Mouse (Mus musculus) liver, embryonic 12.5 days (tissue): ENCODE data around the gene Letm1. TPM values are rescaled to one million over a fixed set of nuclear protein-coding genes. Genes with fewer than 3 reads are reported as not detected.

Source experiments
- ATAC-seq: fragments of 200-750 bp; cut with Nextera tagmentation; 2 replicates; pipeline ENCODE4 v1.8.0; 2017; ENCODE audit warnings: moderate number of reproducible peaks, mild to moderate bottlenecking, moderate library complexity
- H3K27ac ChIP-seq: fragments of 300-500 bp; sonication (generic); 2 replicates; pipeline ENCODE4 v1.5.1; 2016; ENCODE audit warnings: mild to moderate bottlenecking
- H3K27me3 ChIP-seq: fragments of 300-500 bp; sonication (generic); replicated peaks from 2 replicates; pipeline ENCODE4 v1.6.1; 2016; ENCODE audit warnings: mild to moderate bottlenecking, moderate library complexity
- H3K36me3 ChIP-seq: fragments of 300-500 bp; sonication (generic); 2 replicates; pipeline ENCODE4 v1.6.1; 2016; ENCODE audit warnings: mild to moderate bottlenecking, moderate library complexity
- H3K4me1 ChIP-seq: fragments of 300-500 bp; sonication (generic); 2 replicates; pipeline ENCODE4 v1.6.1; 2016
- H3K4me2 ChIP-seq: fragments of 300-500 bp; sonication (generic); 2 replicates; pipeline ENCODE4 v1.6.1; 2016; ENCODE audit warnings: mild to moderate bottlenecking, moderate library complexity
- H3K4me3 ChIP-seq: fragments of 300-500 bp; sonication (generic); 2 replicates; pipeline ENCODE4 v1.5.1; 2016; ENCODE audit warnings: mild to moderate bottlenecking, moderate library complexity
- H3K9ac ChIP-seq: fragments of 300-500 bp; sonication (generic); 2 replicates; pipeline ENCODE4 v1.6.1; 2016; ENCODE audit warnings: mild to moderate bottlenecking, moderate library complexity
- H3K9me3 ChIP-seq: fragments of 300-500 bp; sonication (generic); replicated peaks from 2 replicates; pipeline ENCODE4 v1.6.1; 2016; ENCODE audit warnings: mild to moderate bottlenecking, moderate library complexity
- WGBS: fragments of 180-500 bp; shearing (Covaris S2); methylation state at CpG from one replicate; pipeline ENCODE4 v1.1.7; 2016; ENCODE audit not compliant: insufficient replicate concordance; 5-methylcytosine and 5-hydroxymethylcytosine counted together
- polyA plus RNA-seq: library from polyadenylated mRNA; unstranded; fragments of >200 nt; fragmentation: Nextera tagmentation; extraction: Ambion mirVana; gene quantifications from 2 replicates; pipeline ENCODE4 v1.2.1, GENCODE M21; 2016

Gene Letm1
- polyA plus RNA-seq, 1 experiment from 2014 or later: 41.7 TPM

DNA sequence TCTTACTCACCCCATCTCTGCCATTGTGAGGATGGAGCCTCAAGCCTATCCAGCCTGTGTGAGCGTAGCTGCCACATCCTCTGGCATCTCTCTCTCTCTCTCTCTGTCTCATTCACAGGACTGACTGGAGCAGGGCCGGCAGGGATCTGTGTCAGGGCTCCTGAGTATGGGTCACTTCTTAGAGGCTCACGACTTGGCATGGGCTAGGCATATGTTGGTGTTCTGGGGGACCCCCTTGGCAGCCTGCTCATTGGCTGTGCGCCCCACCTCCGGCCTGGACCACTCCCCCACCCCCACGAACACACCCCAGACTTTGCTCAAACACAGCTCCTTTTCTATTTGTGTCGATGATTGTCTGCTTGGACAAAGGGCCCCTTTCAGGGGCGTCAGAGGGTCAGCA, 78.6 kb downstream of the Letm1 start:
- Histone ChIP-seq H3K27ac (no peak overlapping the region), H3K36me3 (no peaks in the 10 kb centered on the region), H3K4me3 (no peak overlapping the region), H3K27me3 (peaks cover 32% of the 10 kb centered on the region), H3K9ac (no peak overlapping the region), H3K4me2 (no peak overlapping the region), H3K4me1 (peaks cover 37% of the 10 kb centered on the region), H3K9me3 (no peaks in the 10 kb centered on the region)
- no peak for ATAC-seq
- 68% methylated on average over 8 of the region's 8 CpGs for WGBS

DNA sequence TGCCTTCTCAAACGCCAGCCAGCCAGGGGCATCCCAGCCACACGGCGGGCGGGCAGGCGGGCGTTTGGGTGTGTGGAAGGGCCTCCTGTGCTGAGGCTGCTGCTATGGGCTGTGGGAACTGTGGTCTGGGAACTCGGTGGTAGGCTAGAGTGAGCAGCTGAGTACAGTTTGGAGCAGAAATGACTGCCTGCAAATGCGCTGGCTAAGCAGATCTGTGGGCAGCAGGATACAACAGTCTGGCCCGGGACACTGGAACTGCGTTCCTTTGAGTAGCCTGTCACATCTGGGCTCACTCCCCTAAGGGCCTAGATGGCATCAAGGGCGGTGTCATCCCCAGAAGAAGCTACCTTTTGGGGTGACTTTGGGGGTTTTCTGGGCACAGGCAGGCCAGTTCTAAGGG, 80.8 kb downstream of the Letm1 start:
- Histone ChIP-seq H3K4me2 (no peak overlapping the region), H3K36me3 (no peaks in the 10 kb centered on the region), H3K4me1 (peaks cover 48% of the 10 kb centered on the region), H3K9ac (no peak overlapping the region), H3K27ac (no peak overlapping the region), H3K27me3 (peaks cover 53% of the 10 kb centered on the region), H3K9me3 (no peaks in the 10 kb centered on the region), H3K4me3 (no peak overlapping the region)
- no peak for ATAC-seq
- 70% methylated on average over 11 of the region's 11 CpGs for WGBS

DNA sequence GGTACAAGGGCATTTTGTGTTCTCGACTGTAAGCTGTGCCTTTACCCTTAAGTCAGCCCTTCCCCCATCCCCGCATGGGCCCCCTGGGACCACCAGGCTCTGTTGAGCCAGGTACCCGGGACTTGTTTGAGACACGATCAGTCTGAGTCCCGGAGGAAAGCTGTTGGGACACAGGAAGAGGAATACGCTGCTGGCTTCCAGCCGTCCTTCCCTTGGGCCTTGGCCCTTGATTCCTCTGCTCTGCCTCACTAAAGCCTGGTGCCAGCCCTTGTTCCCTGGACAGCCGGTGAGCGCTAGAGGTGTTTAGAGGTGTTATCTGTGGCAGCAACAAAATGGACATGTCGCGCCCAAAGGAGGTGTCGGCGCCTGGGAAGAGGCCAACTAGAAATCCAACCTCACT, 82.6 kb downstream of the Letm1 start:
- no peak overlapping the region for H3K27ac ChIP-seq
- H3K9ac ChIP-seq: no peak overlapping the region
- peaks cover 44% of the 10 kb centered on the region for H3K4me1 ChIP-seq
- H3K9me3 ChIP-seq: no peaks in the 10 kb centered on the region
- ATAC-seq: no peak
- H3K36me3 ChIP-seq: no peaks in the 10 kb centered on the region
- H3K4me2 ChIP-seq: no peak overlapping the region
- H3K27me3 ChIP-seq: peaks cover 66% of the 10 kb centered on the region
- no peak overlapping the region for H3K4me3 ChIP-seq
- WGBS: 35% methylated on average over 13 of the region's 13 CpGs

DNA sequence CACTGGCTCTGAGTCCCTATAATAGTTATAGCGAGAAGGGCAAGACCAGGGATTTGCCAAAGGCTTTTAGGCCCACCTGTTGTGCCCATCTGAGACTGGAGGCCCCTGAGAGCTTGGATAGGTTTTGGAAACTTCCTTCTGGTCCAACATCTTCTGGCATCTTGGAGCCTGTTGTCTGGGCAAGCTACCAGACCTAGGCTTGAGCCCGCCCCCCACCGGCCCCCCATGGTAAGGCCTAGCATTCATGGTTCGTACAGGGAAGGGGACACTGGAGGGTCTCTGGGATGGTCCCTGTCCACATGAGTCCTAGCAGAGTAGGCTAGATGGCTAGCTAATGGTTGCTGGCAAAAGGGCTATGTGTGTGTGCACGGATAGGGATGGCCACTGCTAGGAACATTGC, 83.9 kb downstream of the Letm1 start:
- Histone ChIP-seq H3K4me3 (no peak overlapping the region), H3K9ac (no peak overlapping the region), H3K4me2 (no peak overlapping the region), H3K9me3 (no peaks in the 10 kb centered on the region), H3K36me3 (no peaks in the 10 kb centered on the region), H3K4me1 (peaks cover 46% of the 10 kb centered on the region), H3K27ac (no peak overlapping the region), H3K27me3 (peaks cover 76% of the 10 kb centered on the region)
- ATAC-seq: no peak
- WGBS: 67% methylated on average over 5 of the region's 5 CpGs

DNA sequence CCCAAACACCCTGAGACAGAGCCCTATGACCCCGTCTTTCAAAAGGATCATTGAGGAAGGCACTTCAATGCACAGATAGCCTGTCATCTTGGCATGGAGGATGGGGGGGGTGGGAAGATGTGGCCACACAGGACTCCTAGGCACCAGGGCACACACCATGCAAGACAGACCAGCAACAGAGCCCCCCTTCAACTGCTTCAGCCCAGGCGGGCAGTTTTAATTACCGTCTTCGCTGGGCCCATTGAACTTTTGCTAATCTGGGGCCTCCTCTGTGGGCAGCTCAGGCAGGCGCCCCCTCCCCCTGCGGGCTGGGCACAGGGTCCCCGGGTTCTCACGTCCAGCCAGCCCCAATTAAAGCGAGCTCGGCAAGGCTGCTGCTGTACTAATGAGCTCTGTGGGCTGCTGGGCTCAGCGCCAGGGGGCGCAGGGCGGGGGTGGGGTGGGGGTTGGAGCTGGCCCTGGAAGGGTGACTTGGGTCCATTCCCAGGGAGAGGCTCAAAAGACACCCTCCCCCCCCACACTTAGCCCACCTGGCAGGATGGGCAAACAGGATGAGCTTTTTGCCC, 84.6 kb downstream of the Letm1 start:
- H3K4me1 ChIP-seq: peaks cover 50% of the 10 kb centered on the region
- 54% methylated on average over 13 of the region's 13 CpGs for WGBS
- peaks cover 80% of the 10 kb centered on the region for H3K27me3 ChIP-seq
- H3K4me2 ChIP-seq: no peak overlapping the region
- H3K36me3 ChIP-seq: no peaks in the 10 kb centered on the region
- no peak overlapping the region for H3K4me3 ChIP-seq
- ATAC-seq: no peak
- H3K9ac ChIP-seq: no peak overlapping the region
- no peaks in the 10 kb centered on the region for H3K9me3 ChIP-seq
- H3K27ac ChIP-seq: no peak overlapping the region

DNA sequence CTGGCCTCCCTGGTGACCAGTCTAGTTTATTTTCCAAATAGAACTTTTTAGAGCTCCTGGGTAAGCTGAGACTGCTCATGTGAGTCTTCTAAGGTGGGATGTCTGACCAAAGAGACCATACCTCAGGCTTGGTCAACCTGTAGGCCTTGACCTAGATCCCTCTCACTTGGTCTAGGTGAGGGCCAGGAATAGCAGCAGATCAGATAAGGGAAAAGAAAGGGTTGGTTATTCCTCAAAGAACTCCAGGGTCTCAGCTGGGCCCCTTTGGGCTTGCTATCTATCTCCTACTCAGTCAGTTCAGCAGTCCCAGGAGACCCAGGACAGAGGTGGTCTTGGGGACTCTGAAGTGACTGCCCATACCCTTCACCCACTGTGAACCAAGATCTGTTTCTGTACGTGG, 85.1 kb downstream of the Letm1 start:
- no peak overlapping the region for H3K9ac ChIP-seq
- H3K4me1 ChIP-seq: peaks cover 54% of the 10 kb centered on the region
- H3K9me3 ChIP-seq: no peaks in the 10 kb centered on the region
- H3K36me3 ChIP-seq: no peaks in the 10 kb centered on the region
- WGBS: 45% methylated on average over 1 of the region's 1 CpGs
- H3K4me2 ChIP-seq: no peak overlapping the region
- H3K27ac ChIP-seq: no peak overlapping the region
- peaks cover 85% of the 10 kb centered on the region for H3K27me3 ChIP-seq
- no peak overlapping the region for H3K4me3 ChIP-seq
- no peak for ATAC-seq

DNA sequence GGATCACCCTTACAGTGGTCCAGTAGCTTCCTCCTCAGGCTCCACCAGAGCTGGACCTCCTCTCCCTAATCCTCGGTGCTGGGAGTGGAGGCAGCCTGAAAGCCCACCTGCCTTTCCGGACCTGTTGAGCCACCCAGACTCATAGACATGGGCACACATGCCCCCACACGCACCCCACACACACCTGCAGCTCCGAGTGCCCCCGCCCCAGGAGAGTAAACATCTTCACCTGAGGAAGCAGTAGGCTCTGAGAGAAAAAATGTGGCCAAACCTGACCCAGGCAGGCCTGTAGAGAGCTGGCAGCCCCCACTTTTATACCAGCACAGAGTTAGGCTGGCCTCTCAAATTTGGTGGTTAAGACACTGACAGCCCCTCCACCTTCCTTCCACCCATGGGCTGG, 86.2 kb downstream of the Letm1 start:
- Histone ChIP-seq H3K4me3 (no peak overlapping the region), H3K27ac (no peak overlapping the region), H3K4me2 (no peak overlapping the region), H3K9ac (no peak overlapping the region), H3K27me3 (peaks cover 91% of the 10 kb centered on the region), H3K4me1 (peaks cover 54% of the 10 kb centered on the region), H3K36me3 (no peaks in the 10 kb centered on the region), H3K9me3 (no peaks in the 10 kb centered on the region)
- 65% methylated on average over 5 of the region's 5 CpGs for WGBS
- no peak for ATAC-seq

DNA sequence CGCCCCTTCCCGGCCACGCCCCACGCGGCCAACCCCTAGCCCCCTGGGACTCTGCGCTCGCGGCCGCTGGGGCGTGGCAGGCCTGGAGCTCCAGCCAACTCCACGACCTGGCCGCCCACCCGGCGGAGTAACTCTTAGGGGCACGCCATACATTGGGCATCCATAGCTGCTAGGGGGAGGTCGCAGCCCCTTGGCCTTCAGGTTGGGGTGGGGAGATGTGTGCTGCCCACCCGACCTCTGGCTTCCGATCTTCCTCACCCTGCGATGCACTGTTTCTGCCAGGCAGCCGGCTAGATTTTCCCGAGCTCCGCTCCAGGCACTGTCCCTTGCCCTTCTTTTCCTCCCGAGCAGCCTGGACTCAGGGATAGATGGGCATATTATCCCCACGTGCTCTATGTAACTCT, 86.9 kb downstream of the Letm1 start:
- H3K9ac ChIP-seq: peak overlapping the region; percentile 55
- 8% methylated on average over 23 of the region's 24 CpGs for WGBS
- 0 out of 2 replicates have a peak, but pooled peaks have one; percentile 9 for ATAC-seq
- peak overlapping the region; percentile 75 for H3K4me2 ChIP-seq
- peak overlapping the region; percentile 50 for H3K4me3 ChIP-seq
- peaks cover 87% of the 10 kb centered on the region for H3K27me3 ChIP-seq
- no peaks in the 10 kb centered on the region for H3K9me3 ChIP-seq
- H3K27ac ChIP-seq: peak overlapping the region; percentile 69
- peaks cover 52% of the 10 kb centered on the region for H3K4me1 ChIP-seq
- no peaks in the 10 kb centered on the region for H3K36me3 ChIP-seq

DNA sequence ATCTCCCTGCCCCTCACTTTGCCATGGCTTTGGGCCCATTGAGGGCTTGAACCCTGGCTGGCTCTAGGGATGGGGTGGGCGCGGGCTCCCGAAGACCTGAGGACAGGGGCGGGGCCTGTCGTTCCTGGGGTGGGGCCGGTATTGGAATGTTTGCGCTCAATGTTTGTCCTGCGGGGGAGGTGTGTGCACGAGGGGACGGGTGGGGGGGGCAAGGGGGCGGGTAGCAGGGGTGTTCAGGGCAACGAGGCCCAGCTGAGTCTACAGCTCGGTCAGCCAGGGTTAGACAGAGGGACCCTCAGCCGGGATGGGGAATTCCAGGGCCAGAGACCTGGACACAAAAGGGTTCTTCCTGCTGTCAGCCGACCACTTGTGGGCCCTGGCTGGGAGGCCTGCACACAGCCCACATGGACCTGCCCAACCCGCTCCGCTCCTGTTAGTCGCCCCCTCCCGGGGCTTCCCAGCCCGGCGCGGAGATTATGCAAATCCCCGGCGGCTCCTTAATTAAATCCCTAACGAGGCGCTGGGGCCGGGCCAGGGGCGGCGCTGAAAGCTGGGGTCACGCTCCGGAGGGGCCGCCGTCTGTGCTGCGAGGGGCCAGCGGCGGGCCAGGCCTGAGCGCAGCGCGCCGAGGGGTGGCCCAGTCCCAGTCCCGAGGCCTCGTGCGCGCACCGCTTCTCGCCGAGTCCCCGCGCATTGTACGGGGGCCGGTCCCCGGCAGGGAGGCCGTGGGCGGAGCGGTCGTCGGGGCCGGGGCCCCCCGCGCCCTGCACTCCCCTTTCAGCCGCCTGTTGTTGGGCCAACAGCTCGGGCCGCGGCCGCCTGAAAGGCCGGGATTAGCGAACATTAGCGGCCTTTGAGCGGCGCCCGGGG, 87.5 kb downstream of the Letm1 start:
- H3K27me3 ChIP-seq: peaks cover 86% of the 10 kb centered on the region
- 7% methylated on average over 71 of the region's 71 CpGs for WGBS
- H3K4me3 ChIP-seq: peak overlapping the region; percentile 50
- H3K9ac ChIP-seq: peak overlapping the region; percentile 55
- ATAC-seq: peak; percentile 42; the same call in 1 of the 2 replicates
- peak overlapping the region; percentile 69 for H3K27ac ChIP-seq
- H3K4me1 ChIP-seq: peaks cover 47% of the 10 kb centered on the region
- no peaks in the 10 kb centered on the region for H3K36me3 ChIP-seq
- no peaks in the 10 kb centered on the region for H3K9me3 ChIP-seq
- peak overlapping the region; percentile 75 for H3K4me2 ChIP-seq

DNA sequence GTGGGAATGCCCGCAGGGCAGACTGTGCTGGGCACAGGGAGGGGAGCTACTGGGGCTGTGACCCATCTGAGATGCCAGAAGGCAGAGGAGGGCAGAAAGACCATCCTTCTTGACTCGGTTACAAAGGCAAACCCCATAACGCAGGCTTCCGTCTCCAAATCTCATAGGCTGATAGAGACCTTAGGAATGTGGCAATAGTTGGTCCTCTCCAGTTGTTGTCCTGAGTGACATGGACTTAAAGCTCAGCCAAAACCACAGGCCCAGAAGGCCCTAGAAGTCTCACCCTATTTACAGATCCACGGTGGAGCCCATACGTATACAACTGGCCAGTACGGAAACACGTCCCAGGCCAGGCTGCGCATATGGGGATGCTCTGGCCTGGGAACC, 88.2 kb downstream of the Letm1 start:
- Histone ChIP-seq H3K27ac (peak overlapping the region; percentile 69), H3K4me3 (no peak overlapping the region), H3K4me2 (peak overlapping the region; percentile 75; the same call in 1 of the 2 replicates), H3K36me3 (no peaks in the 10 kb centered on the region), H3K9me3 (no peaks in the 10 kb centered on the region), H3K4me1 (peaks cover 51% of the 10 kb centered on the region), H3K27me3 (peaks cover 84% of the 10 kb centered on the region), H3K9ac (no peak overlapping the region)
- WGBS: 73% methylated on average over 9 of the region's 9 CpGs
- peak; percentile 10; the same call in 1 of the 2 replicates for ATAC-seq

DNA sequence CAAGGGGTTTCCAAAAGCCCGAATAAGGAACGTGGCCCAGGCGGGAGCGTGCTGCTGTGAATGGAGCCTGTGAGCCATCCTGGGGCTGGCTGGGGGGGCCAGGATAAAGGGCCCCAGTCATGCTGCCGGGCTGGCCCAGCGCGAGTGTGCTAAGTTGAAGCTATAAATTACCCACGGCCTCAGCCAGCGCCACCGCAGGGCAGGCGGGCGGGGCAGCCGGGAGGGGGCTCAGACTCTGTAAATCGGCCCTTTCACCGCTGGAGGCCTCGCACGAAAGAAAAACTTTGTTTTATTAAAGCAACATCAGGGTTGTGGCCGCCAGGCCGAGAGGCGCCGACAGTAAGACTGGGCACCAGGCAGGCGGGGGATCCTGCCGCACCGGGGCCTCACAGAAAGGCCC, 90.2 kb downstream of the Letm1 start:
- H3K9me3 ChIP-seq: no peaks in the 10 kb centered on the region
- H3K9ac ChIP-seq: no peak overlapping the region
- no peak for ATAC-seq
- H3K4me1 ChIP-seq: peaks cover 58% of the 10 kb centered on the region
- H3K4me2 ChIP-seq: peak overlapping the region; percentile 19
- peaks cover 67% of the 10 kb centered on the region for H3K27me3 ChIP-seq
- H3K36me3 ChIP-seq: no peaks in the 10 kb centered on the region
- H3K27ac ChIP-seq: no peak overlapping the region
- WGBS: 20% methylated on average over 24 of the region's 24 CpGs
- H3K4me3 ChIP-seq: no peak overlapping the region

DNA sequence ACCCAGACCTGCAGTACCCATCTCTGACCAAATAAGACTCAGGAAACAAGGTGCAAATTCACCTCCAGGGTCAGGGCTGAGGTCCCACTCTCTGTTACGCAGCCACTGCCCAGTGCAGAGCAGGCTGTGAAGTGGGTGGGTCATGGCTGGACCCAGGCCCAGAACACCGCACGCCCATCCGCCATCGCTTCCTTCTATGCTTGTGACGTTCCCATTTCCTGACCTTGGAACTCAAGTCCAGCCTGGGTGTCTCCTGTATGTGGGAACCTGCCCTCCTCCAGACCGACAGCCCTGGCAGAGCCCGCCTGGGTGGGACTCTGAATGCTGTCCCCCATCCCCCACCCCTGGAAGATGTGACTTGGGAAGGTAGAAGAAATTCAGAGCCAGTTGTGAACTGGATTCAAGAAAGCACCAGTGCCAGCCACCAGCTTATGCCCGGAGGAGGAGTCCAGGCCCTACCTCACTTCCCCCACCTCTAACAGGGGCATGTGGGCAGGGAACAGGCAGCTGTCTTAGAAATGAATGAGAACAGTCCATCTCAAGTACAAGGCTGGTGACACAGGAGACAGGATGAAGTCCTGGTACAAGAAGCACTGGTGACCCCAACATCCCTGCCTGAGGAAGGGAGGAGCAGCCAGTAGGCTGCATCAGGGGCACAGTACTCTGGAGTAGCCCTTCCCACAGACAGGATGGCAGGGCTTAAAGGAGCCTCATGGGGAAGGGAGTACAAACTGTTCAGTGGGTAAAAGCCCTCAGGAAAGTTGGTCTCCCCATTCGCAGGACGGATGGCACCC, 92.6 kb downstream of the Letm1 start:
- 81% methylated on average over 11 of the region's 11 CpGs for WGBS
- no peaks in the 10 kb centered on the region for H3K36me3 ChIP-seq
- no peaks in the 10 kb centered on the region for H3K9me3 ChIP-seq
- no peak overlapping the region for H3K27ac ChIP-seq
- no peak overlapping the region for H3K9ac ChIP-seq
- H3K4me1 ChIP-seq: peaks cover 46% of the 10 kb centered on the region
- H3K4me2 ChIP-seq: no peak overlapping the region
- ATAC-seq: no peak
- no peak overlapping the region for H3K4me3 ChIP-seq
- H3K27me3 ChIP-seq: peaks cover 48% of the 10 kb centered on the region
